Mouse (Mus musculus) thymus, adult 2 months (tissue): ENCODE results near the gene Med20.

Experiments used
- CTCF ChIP-seq: fragments of 200-500 bp; IDR thresholded peaks from 2 replicates; pipeline ENCODE4 v1.5.1; 2012; ENCODE audit warnings: mild to moderate bottlenecking, control low read depth, low read length, moderate library complexity, borderline replicate concordance; ENCODE audit not compliant: control insufficient read depth, poor library complexity, insufficient read depth; ENCODE audit errors: extremely low read depth
- POLR2A ChIP-seq: fragments of 200-500 bp; IDR thresholded peaks from 2 replicates; pipeline ENCODE4 v1.6.1; 2012; ENCODE audit warnings: mild to moderate bottlenecking, low read length, control low read depth, moderate library complexity; ENCODE audit not compliant: control insufficient read depth, poor library complexity, insufficient read depth; ENCODE audit errors: extremely low read depth

DNA sequence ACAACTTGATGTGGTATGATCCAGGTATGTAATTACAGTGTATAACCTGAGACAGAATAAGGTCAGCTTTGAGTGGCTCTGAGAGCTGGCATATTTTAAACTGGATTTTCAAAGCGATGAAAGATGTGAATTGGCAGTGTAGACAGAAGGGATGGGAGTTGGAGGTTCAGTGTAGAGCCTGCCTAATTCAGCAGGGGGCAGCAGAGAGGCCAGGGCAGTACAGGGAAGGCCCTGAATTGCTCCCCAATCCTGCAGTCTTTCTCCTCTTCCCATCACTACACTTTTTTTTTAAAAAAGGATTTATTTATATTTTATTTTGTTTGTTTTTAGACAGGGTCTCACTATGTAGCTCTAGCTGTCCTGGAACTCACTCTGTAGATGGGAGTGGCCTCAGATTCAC is 2.6 kb downstream of the Med20 start:
- TF ChIP-seq CTCF (no peak), POLR2A (no peak)
